Mouse (Mus musculus) embryonic facial prominence, embryonic 12.5 days (tissue): ENCODE results near the gene Gm10318. TPM values are rescaled to one million over a fixed set of nuclear protein-coding genes. Genes with fewer than 3 reads are reported as not detected.

ENCODE experiments used
- ATAC-seq: fragments of 200-750 bp; cut with Nextera tagmentation; 2 replicates; pipeline ENCODE4 v1.8.0; 2017; ENCODE audit not compliant: insufficient number of reproducible peaks, insufficient read depth, low FRiP score, low TSS enrichment
- H3K27ac ChIP-seq: fragments of 300-500 bp; sonication (generic); 2 replicates; pipeline ENCODE4 v1.5.1; 2016; ENCODE audit warnings: mild to moderate bottlenecking
- H3K27me3 ChIP-seq: fragments of 300-500 bp; sonication (generic); 2 replicates; pipeline ENCODE4 v1.6.1; 2016; ENCODE audit warnings: mild to moderate bottlenecking, moderate library complexity
- H3K36me3 ChIP-seq: fragments of 300-500 bp; sonication (generic); 2 replicates; pipeline ENCODE4 v1.6.1; 2016; ENCODE audit warnings: mild to moderate bottlenecking
- H3K4me1 ChIP-seq: fragments of 300-500 bp; sonication (generic); 2 replicates; pipeline ENCODE4 v1.6.1; 2016
- H3K4me2 ChIP-seq: fragments of 300-500 bp; sonication (generic); replicated peaks from 2 replicates; pipeline ENCODE4 v1.6.1; 2016; ENCODE audit warnings: mild to moderate bottlenecking, moderate library complexity
- H3K4me3 ChIP-seq: fragments of 300-500 bp; sonication (generic); 2 replicates; pipeline ENCODE4 v1.5.1; 2016; ENCODE audit warnings: mild to moderate bottlenecking
- H3K9ac ChIP-seq: fragments of 300-500 bp; sonication (generic); 2 replicates; pipeline ENCODE4 v1.6.1; 2016; ENCODE audit warnings: mild to moderate bottlenecking, moderate library complexity
- H3K9me3 ChIP-seq: fragments of 300-500 bp; sonication (generic); 2 replicates; pipeline ENCODE4 v1.6.1; 2016; ENCODE audit warnings: mild to moderate bottlenecking, moderate library complexity
- WGBS: fragments of 180-500 bp; shearing (Covaris S2); methylation state at CpG from one replicate; pipeline ENCODE4 v1.1.7; 2016; 5-methylcytosine and 5-hydroxymethylcytosine counted together
- polyA plus RNA-seq: library from polyadenylated mRNA; unstranded; fragments of >200 nt; fragmentation: Nextera tagmentation; extraction: Ambion mirVana; gene quantifications from 2 replicates; pipeline ENCODE4 v1.2.1, GENCODE M21; 2016

The Gm10318 gene
- polyA plus RNA-seq, 1 experiment from 2014 or later, result not detected

DNA sequence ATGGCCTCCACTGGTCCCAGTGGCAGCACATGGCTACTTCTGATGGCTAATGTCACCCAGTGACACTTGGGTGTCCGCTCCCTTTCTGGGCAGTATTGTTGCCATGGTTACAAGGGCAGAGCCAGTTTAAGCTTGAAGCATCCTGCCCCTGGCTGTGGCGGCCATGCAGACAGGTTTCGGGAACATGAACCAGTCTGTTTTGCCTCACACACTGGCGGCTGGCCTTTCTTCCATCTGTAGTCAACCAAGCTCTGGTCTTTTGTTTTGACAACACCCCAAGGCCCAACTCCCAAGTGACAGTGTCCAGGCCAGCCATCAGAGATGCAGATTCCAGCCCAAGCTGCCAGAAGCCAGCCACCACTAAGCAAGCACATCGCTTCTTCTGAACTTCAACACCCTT is 42.9 kb downstream of the Gm10318 start:
- ATAC-seq, result no peak
- H3K4me2 ChIP-seq, result no peak overlapping the region
- H3K36me3 ChIP-seq, result no peaks in the 10 kb centered on the region
- 60% methylated on average over 5 of the region's 5 CpGs for WGBS
- no peaks in the 10 kb centered on the region for H3K4me1 ChIP-seq
- no peaks in the 10 kb centered on the region for H3K9me3 ChIP-seq
- H3K27ac ChIP-seq, result no peak overlapping the region
- H3K9ac ChIP-seq, result no peak overlapping the region
- H3K27me3 ChIP-seq, result peaks cover 2% of the 10 kb centered on the region; the same call in 1 of the 2 replicates
- no peak overlapping the region for H3K4me3 ChIP-seq

DNA sequence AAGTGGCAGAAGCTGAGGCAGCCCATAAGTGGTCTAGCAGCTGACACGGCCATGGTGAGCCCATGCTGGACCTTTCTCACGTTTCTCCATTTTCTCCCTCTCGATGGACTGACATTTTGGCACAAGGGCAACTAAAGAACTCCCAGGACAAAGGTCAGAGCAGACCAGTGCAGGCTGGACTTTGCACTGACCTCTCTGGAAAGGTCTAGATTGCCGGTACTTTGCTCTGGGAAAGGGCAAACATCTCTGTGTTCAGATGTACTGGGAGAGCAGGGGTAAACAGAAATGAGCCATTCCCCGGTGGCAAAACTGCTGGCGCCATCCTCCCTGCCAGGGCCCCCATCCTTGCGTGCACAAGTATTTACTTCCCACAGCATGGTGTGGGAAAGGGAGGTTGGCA is 47.5 kb downstream of the Gm10318 start:
- Histone ChIP-seq H3K4me1 (peaks cover 7% of the 10 kb centered on the region; the same call in 1 of the 2 replicates), H3K36me3 (no peaks in the 10 kb centered on the region), H3K4me3 (no peak overlapping the region), H3K27ac (no peak overlapping the region), H3K27me3 (peaks cover 7% of the 10 kb centered on the region), H3K4me2 (no peak overlapping the region), H3K9ac (no peak overlapping the region), H3K9me3 (no peaks in the 10 kb centered on the region)
- WGBS, result 71% methylated on average over 7 of the region's 7 CpGs
- ATAC-seq, result no peak

DNA sequence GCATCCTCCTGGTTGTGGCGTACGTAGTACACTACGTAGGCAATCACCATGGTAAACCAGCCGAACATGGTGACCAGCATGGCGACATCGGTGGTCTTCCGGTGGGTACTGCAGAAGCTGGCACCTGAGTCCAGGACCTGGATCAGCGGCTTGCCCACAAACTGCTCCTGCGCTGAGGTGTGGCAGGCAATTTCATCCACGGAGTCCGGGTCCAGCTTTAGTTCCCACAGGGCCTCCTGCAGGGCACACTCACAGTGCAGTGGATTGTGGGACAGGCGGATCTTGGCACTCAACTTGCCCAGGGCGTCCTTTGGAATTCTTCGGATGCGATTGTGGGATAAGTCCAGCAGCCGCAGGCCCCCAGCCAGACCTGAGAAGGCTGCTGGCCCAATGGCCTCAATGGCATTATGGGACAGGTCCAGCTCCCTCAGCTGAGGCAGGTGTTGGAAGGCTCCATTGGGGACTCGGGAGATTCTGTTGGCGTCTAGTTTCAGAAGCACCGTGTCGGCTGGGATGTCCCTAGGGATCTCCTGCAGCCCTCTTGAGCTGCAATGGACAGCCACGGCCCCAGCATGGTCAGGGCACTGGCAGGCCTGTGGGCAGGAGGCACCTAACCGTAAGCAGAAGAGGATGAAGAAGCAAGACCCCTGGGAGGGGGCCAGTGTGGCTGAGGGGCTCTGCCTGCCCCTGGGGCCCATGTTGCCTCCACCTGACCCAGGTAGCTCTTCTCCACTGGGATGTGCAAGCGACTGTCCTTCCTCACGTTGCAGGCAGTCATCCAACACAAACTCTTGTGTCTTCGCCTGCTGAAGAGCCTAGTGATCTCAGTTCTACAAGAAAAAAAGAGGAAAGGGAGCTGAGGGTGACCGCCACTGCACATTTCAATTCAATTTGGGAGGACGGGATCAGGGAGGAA is 48.5 kb downstream of the Gm10318 start:
- 86% methylated on average over 27 of the region's 27 CpGs for WGBS
- H3K36me3 ChIP-seq, result no peaks in the 10 kb centered on the region
- H3K27ac ChIP-seq, result no peak overlapping the region
- H3K9me3 ChIP-seq, result no peaks in the 10 kb centered on the region
- ATAC-seq, result no peak
- H3K4me1 ChIP-seq, result peaks cover 7% of the 10 kb centered on the region; the same call in 1 of the 2 replicates
- peak overlapping the region; percentile 61 for H3K4me2 ChIP-seq
- peaks cover 7% of the 10 kb centered on the region for H3K27me3 ChIP-seq
- H3K9ac ChIP-seq, result no peak overlapping the region; the same call in 1 of the 2 replicates
- peak overlapping the region; percentile 48; the same call in 1 of the 2 replicates for H3K4me3 ChIP-seq

DNA sequence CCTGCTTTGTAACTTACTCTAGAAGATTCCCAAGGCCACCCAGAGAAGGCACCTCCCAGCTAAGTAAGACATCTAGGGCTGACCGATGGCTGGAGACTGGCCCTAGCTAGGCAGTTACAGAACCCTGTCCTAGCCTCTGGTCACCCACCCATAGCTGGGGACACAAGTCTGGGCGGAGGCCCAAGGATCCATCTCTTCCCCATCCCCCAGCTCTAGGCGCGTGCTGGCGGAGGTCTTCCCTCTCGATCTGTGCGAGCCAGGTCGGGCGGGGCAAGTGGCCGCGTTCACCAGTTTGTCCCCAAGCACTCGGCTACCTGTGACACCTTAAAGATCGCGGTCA is 49.2 kb downstream of the Gm10318 start:
- Histone ChIP-seq H3K27me3 (peaks cover 7% of the 10 kb centered on the region), H3K9ac (peak overlapping the region; percentile 56)
- 2% methylated on average over 14 of the region's 14 CpGs for WGBS

DNA sequence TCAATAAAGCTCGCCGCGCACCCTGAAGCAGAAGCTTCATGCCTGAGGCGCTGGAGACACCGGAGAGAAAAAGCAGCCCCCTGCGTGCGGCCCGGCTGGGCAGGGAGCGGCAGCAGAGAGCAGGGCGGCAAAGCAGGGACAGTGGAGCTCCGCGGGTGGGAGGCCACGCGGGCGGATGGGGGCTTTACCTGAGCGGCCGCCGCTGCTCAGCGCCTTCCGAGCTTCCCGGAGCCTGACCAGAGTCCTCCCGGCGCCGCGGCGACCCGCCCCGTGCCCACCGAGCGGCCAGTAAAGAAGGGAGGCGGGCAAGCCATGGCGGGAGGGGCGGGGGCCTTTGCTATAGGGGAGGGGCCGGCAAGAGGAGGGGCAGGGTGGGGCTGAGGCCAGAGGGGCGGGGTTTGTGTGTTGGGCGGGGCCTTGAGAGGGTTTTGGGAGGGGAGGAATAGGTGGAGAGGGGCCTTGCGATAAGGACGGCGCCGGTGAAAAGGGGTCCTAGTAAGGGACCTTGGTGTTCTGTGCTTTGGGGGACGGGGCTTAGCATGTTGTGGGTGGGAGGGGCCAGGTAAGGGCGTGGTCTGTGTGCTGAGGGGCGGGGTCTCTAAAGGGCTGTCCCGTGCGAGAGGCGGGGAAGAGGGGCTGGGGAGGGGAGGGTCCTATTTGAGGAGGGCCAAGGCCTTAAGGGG is 49.7 kb downstream of the Gm10318 start, which contains the start of gene Lrrc3:
TSS of gene Lrrc3 (minus strand) at position 326 of the 683 bp plus-strand sequence.
- Histone ChIP-seq H3K4me3 (peak within 1 kb of the TSS; percentile 48), H3K9me3 (no peaks in the 10 kb centered on the region), H3K9ac (peak within 1 kb of the TSS; percentile 56), H3K27ac (no peak within 1 kb of the TSS), H3K27me3 (peaks cover 7% of the 10 kb centered on the region), H3K4me2 (peak within 1 kb of the TSS; percentile 61), H3K36me3 (no peaks in the 10 kb centered on the region), H3K4me1 (peaks cover 7% of the 10 kb centered on the region; the same call in 1 of the 2 replicates)
- ATAC-seq, result peak; percentile 64
- WGBS, result 2% methylated on average over 45 of the region's 46 CpGs

More for the DNA sequence above, 49.2 kb downstream of the Gm10318 start:
- peak overlapping the region; percentile 48 for H3K4me3 ChIP-seq
- no peaks in the 10 kb centered on the region for H3K9me3 ChIP-seq
- peak; percentile 30; the same call in 1 of the 2 replicates for ATAC-seq
- H3K4me2 ChIP-seq, result peak overlapping the region; percentile 61
- H3K27ac ChIP-seq, result no peak overlapping the region
- H3K36me3 ChIP-seq, result no peaks in the 10 kb centered on the region
- H3K4me1 ChIP-seq, result peaks cover 7% of the 10 kb centered on the region; the same call in 1 of the 2 replicates

DNA sequence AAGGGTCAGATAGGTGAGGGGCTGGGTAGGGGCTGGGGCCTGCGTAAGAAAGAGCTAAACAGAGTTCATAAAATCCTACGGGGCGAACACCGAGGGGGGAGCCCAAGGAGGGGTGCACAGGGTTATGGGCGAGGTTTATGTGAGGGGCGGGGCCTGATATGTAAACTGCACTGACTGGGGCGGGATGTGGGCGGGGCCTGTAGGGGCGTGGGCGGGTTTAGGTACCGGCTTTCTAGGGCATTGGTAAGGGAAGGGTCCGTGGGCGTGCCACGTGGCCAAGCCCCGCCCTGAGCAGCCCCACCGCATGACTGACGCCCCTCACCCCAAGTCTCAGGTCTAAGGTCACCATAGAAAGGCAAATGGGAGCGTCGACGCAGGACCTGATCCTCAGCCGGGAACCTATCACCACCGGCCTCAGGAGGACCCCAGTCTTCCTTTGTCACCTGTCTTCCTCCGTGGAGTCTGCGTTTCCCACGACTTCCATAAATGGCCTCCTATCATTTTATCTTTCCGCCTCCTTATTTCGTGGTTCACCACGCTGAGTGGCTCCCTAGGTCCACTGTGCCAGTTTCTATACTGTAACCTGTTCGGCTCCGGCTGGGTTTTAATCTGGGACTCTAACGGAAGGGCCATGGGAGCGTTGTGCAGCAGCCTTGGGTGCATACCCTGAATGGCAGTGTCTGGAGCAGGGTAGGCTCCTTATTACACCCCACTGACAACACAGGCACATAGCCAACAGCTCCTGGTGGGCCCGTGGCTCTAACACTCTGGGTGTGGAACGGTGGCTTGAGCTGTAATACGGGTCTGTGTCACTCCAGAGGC is 50.4 kb downstream of the Gm10318 start:
- WGBS, result 7% methylated on average over 34 of the region's 35 CpGs
- peak; percentile 59 for ATAC-seq

More for the DNA sequence above, 50.4 kb downstream of the Gm10318 start:
- H3K4me1 ChIP-seq, result peaks cover 7% of the 10 kb centered on the region; the same call in 1 of the 2 replicates
- H3K9me3 ChIP-seq, result no peaks in the 10 kb centered on the region
- H3K27ac ChIP-seq, result no peak overlapping the region
- peak overlapping the region; percentile 56; the same call in 1 of the 2 replicates for H3K9ac ChIP-seq
- peak overlapping the region; percentile 61 for H3K4me2 ChIP-seq
- no peaks in the 10 kb centered on the region for H3K36me3 ChIP-seq
- peak overlapping the region; percentile 48 for H3K4me3 ChIP-seq
- H3K27me3 ChIP-seq, result peaks cover 7% of the 10 kb centered on the region

Other genes starting within 250 kb of the Gm10318 start
- 385 and 391 TPM in 2 replicates for gene Sumo3, start 246.8 kb upstream of the Gm10318 start, polyA plus RNA-seq
- gene Gm49325, start 246.7 kb upstream of the Gm10318 start, polyA plus RNA-seq, result 7.0 and 7.1 TPM in 2 replicates
- gene Ube2g2, start 230.6 kb upstream of the Gm10318 start, polyA plus RNA-seq, result 76.7 and 81.7 TPM in 2 replicates
- 0.32 and 0.69 TPM in 2 replicates for gene Tspear, start 166.3 kb upstream of the Gm10318 start, polyA plus RNA-seq
- not detected in 2 replicates for gene Gm19402, start 162.1 kb upstream of the Gm10318 start, polyA plus RNA-seq
- not detected in 2 replicates for gene Gm9508, start 155.6 kb upstream of the Gm10318 start, polyA plus RNA-seq
- not detected in 2 replicates for gene Gm10272, start 146.2 kb upstream of the Gm10318 start, polyA plus RNA-seq
- not detected in 2 replicates for gene Gm10024, start 141.4 kb upstream of the Gm10318 start, polyA plus RNA-seq
- gene Gm10142, start 137.1 kb upstream of the Gm10318 start, polyA plus RNA-seq, result not detected in 2 replicates
- not detected in 2 replicates for gene Krtap12-1, start 132.3 kb upstream of the Gm10318 start, polyA plus RNA-seq
- not detected in 2 replicates for gene Gm10100, start 126.4 kb upstream of the Gm10318 start, polyA plus RNA-seq
- gene Gm18596, start 110.2 kb upstream of the Gm10318 start, polyA plus RNA-seq, result not detected in 2 replicates
- gene Gm9736, start 101.5 kb upstream of the Gm10318 start, polyA plus RNA-seq, result not detected in 2 replicates
- not detected in 2 replicates for gene Gm3233, start 93.2 kb upstream of the Gm10318 start, polyA plus RNA-seq
- not detected in 2 replicates for gene Gm3238, start 81.5 kb upstream of the Gm10318 start, polyA plus RNA-seq
- gene Gm7138, start 75.9 kb upstream of the Gm10318 start, polyA plus RNA-seq, result not detected in 2 replicates
- gene Gm3250, start 70.3 kb upstream of the Gm10318 start, polyA plus RNA-seq, result not detected in 2 replicates
- gene Gm7137, start 64.7 kb upstream of the Gm10318 start, polyA plus RNA-seq, result not detected in 2 replicates
- gene Gm9639, start 57.8 kb upstream of the Gm10318 start, polyA plus RNA-seq, result not detected in 2 replicates
- not detected in 2 replicates for gene Gm19668, start 53.7 kb upstream of the Gm10318 start, polyA plus RNA-seq
- not detected in 2 replicates for gene Gm9507, start 41.0 kb upstream of the Gm10318 start, polyA plus RNA-seq
- not detected in 2 replicates for gene Gm2696, start 38.2 kb upstream of the Gm10318 start, polyA plus RNA-seq
- not detected in 2 replicates for gene Krtap10-4, start 25.8 kb upstream of the Gm10318 start, polyA plus RNA-seq
- gene Krtap10-10, start 16.9 kb upstream of the Gm10318 start, polyA plus RNA-seq, result not detected in 2 replicates
- not detected in 2 replicates for gene Gm36176, start 6.1 kb upstream of the Gm10318 start, polyA plus RNA-seq
- not detected in 2 replicates for gene Gm3285, start 9.1 kb downstream of the Gm10318 start, polyA plus RNA-seq
- 4.4 and 4.7 TPM in 2 replicates for gene Lrrc3, start 49.7 kb downstream of the Gm10318 start, polyA plus RNA-seq
- 0.72 and 0.87 TPM in 2 replicates for gene Trpm2, start 117.7 kb downstream of the Gm10318 start, polyA plus RNA-seq
- gene 1810043G02Rik, start 125.7 kb downstream of the Gm10318 start, polyA plus RNA-seq, result 32.9 and 35.1 TPM in 2 replicates
- gene Pfkl, start 157.2 kb downstream of the Gm10318 start, polyA plus RNA-seq, result 137 TPM in 2 replicates
- 0.19 and 0.41 TPM in 2 replicates for gene Dnmt3l, start 189.1 kb downstream of the Gm10318 start, polyA plus RNA-seq
- gene Aire, start 190.8 kb downstream of the Gm10318 start, polyA plus RNA-seq, result 0.17 and 0.42 TPM in 2 replicates
- gene Icosl, start 216.4 kb downstream of the Gm10318 start, polyA plus RNA-seq, result 2.5 and 2.6 TPM in 2 replicates